Mouse (Mus musculus) hindbrain, postnatal 0 days (tissue): Measurements from ENCODE around the gene Usp53. TPM values are rescaled to one million over a fixed set of nuclear protein-coding genes. Genes with fewer than 3 reads are reported as not detected.

Experiments
- ATAC-seq: fragments of 200-750 bp; cut with Nextera tagmentation; 2 replicates; pipeline ENCODE4 v1.8.0; 2017; ENCODE audit warnings: mild to moderate bottlenecking, moderate TSS enrichment, moderate library complexity
- DNase-seq: peaks from one replicate; pipeline ENCODE4 v3.0.0-alpha.2; 2015; ENCODE audit warnings: low spot score
- H3K27ac ChIP-seq: fragments of 300-500 bp; sonication (generic); 2 replicates; pipeline ENCODE4 v1.5.1; 2014; ENCODE audit warnings: mild to moderate bottlenecking
- H3K27me3 ChIP-seq: fragments of 300-500 bp; sonication (generic); 2 replicates; pipeline ENCODE4 v1.6.1; 2014; ENCODE audit warnings: low read length, mixed read lengths; ENCODE audit not compliant: insufficient read depth
- H3K36me3 ChIP-seq: fragments of 300-500 bp; sonication (generic); 2 replicates; pipeline ENCODE4 v1.6.1; 2014; ENCODE audit warnings: low read length, mixed read lengths; ENCODE audit not compliant: insufficient read depth
- H3K4me1 ChIP-seq: fragments of 300-500 bp; sonication (generic); 2 replicates; pipeline ENCODE4 v1.6.1; 2014; ENCODE audit warnings: antibody characterized with exemption, low read length, mixed read lengths; ENCODE audit not compliant: insufficient read depth
- H3K4me2 ChIP-seq: fragments of 300-500 bp; sonication (generic); 2 replicates; pipeline ENCODE4 v1.6.1; 2014; ENCODE audit warnings: low read depth, mild to moderate bottlenecking, low read length, moderate library complexity, mixed read lengths
- H3K4me3 ChIP-seq: fragments of 300-500 bp; sonication (generic); 2 replicates; pipeline ENCODE4 v1.5.1; 2014; ENCODE audit warnings: low read length
- H3K9ac ChIP-seq: fragments of 300-500 bp; sonication (generic); replicated peaks from 2 replicates; pipeline ENCODE4 v1.6.1; 2014; ENCODE audit warnings: mild to moderate bottlenecking, low read length, moderate library complexity, mixed read lengths
- H3K9me3 ChIP-seq: fragments of 300-500 bp; sonication (generic); 2 replicates; pipeline ENCODE4 v1.6.1; 2016; ENCODE audit warnings: low read length, mixed read lengths
- CTCF ChIP-seq: IDR thresholded peaks from 2 replicates; pipeline ENCODE4 v1.5.1; 2016; ENCODE audit warnings: antibody characterized with exemption, control low read depth, low read depth
- WGBS: fragments of 180-500 bp; shearing (Covaris S2); extraction: QIAGEN DNeasy Blood & Tissue Kit; methylation state at CpG from one replicate; pipeline ENCODE4 v1.1.7; 2014; 5-methylcytosine and 5-hydroxymethylcytosine counted together
- polyA plus RNA-seq: library from polyadenylated mRNA; unstranded; fragments of >200 nt; fragmentation: Nextera tagmentation; extraction: Ambion mirVana; gene quantifications from 2 replicates; pipeline ENCODE4 v1.2.1, GENCODE M21; 2015
- total RNA-seq: library from RNA; depleted of rRNA; stranded (reverse); fragments of >200 nt; gene quantifications from 2 replicates; pipeline ENCODE4 v1.2.3, GENCODE M21; 2014

Gene Usp53
- total and polyA plus RNA-seq, 2 experiments from 2014 or later = 14.2 to 15.0 TPM

DNA sequence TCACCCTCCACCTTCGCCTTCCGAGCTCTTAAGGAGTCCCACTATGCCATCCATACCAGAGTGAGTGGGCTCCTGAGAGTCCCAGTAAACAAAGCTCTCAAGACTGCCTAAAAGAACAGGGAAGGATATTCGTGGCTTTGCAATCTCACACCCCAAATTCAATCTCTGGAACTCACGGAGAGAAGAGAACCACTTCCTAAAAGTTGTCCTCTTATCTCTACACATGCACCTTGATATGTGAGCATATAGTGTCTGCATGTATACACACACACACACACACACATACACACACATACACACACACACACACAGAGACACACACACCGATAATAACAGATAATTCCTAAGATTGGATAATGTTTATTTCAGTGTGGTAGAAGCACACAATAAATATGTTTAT, 68.8 kb downstream of the Usp53 start:
- no peak overlapping the region for H3K4me3 ChIP-seq
- no peaks in the 10 kb centered on the region for H3K9me3 ChIP-seq
- DNase-seq (no peak), ATAC-seq (no peak)
- WGBS = 91% methylated on average over 5 of the region's 5 CpGs
- TF ChIP-seq CTCF = no peak
- no peak overlapping the region for H3K9ac ChIP-seq
- H3K27me3 ChIP-seq = no peaks in the 10 kb centered on the region
- no peaks in the 10 kb centered on the region for H3K4me1 ChIP-seq
- no peak overlapping the region for H3K27ac ChIP-seq
- H3K36me3 ChIP-seq = no peaks in the 10 kb centered on the region
- no peak overlapping the region for H3K4me2 ChIP-seq

GRCm38 (mm10) chr3:122907841-122908240, 76.5 kb downstream of the Usp53 start:
- Histone ChIP-seq H3K4me1 (no peaks in the 10 kb centered on the region), H3K36me3 (no peaks in the 10 kb centered on the region), H3K27ac (no peak overlapping the region), H3K9ac (no peak overlapping the region), H3K9me3 (no peaks in the 10 kb centered on the region), H3K4me3 (no peak overlapping the region), H3K27me3 (no peaks in the 10 kb centered on the region), H3K4me2 (no peak overlapping the region)
- 73% methylated on average over 2 of the region's 2 CpGs for WGBS
- no peak for DNase-seq
- ATAC-seq = no peak
- TF ChIP-seq CTCF = no peak

- TF ChIP-seq CTCF = peak; percentile 89
- H3K36me3 ChIP-seq = no peaks in the 10 kb centered on the region
- ATAC-seq (peak; percentile 53; the same call in 1 of the 2 replicates), DNase-seq (peak; percentile 84)
- no peaks in the 10 kb centered on the region for H3K9me3 ChIP-seq
- no peaks in the 10 kb centered on the region for H3K27me3 ChIP-seq
- WGBS = 47% methylated on average over 12 of the region's 12 CpGs
- no peak overlapping the region for H3K4me3 ChIP-seq
- H3K9ac ChIP-seq = no peak overlapping the region
- H3K4me2 ChIP-seq = no peak overlapping the region
- no peak overlapping the region for H3K27ac ChIP-seq
- H3K4me1 ChIP-seq = no peaks in the 10 kb centered on the region
These were observed 80.4 kb downstream of the Usp53 start for GRCm38 (mm10) chr3:122903746-122904433.

GRCm38 (mm10) chr3:122898254-122898653, 86.1 kb downstream of the Usp53 start:
- H3K9me3 ChIP-seq = no peaks in the 10 kb centered on the region
- WGBS = 64% methylated on average over 6 of the region's 6 CpGs

GRCm38 (mm10) chr3:122895189-122895731, 89.0 kb downstream of the Usp53 start:
- no peaks in the 10 kb centered on the region for H3K4me1 ChIP-seq
- H3K4me2 ChIP-seq = no peak overlapping the region
- H3K27me3 ChIP-seq = no peaks in the 10 kb centered on the region
- no peak for ATAC-seq
- no peaks in the 10 kb centered on the region for H3K9me3 ChIP-seq
- H3K4me3 ChIP-seq = no peak overlapping the region
- WGBS = 87% methylated on average over 11 of the region's 11 CpGs
- no peak overlapping the region for H3K27ac ChIP-seq
- no peaks in the 10 kb centered on the region for H3K36me3 ChIP-seq
- DNase-seq = no peak
- H3K9ac ChIP-seq = no peak overlapping the region
- no peak for TF ChIP-seq CTCF

More at GRCm38 (mm10) chr3:122898254-122898653, 86.1 kb downstream of the Usp53 start:
- no peaks in the 10 kb centered on the region for H3K4me1 ChIP-seq
- H3K4me2 ChIP-seq = no peak overlapping the region
- no peak overlapping the region for H3K9ac ChIP-seq
- ATAC-seq (no peak), DNase-seq (no peak)
- H3K27ac ChIP-seq = no peak overlapping the region
- no peak for TF ChIP-seq CTCF
- no peaks in the 10 kb centered on the region for H3K27me3 ChIP-seq
- no peaks in the 10 kb centered on the region for H3K36me3 ChIP-seq
- H3K4me3 ChIP-seq = no peak overlapping the region

- Histone ChIP-seq H3K9ac (no peak within 1 kb of the TSS), H3K27ac (no peak within 1 kb of the TSS), H3K4me2 (no peak within 1 kb of the TSS), H3K4me3 (no peak within 1 kb of the TSS), H3K36me3 (no peaks in the 10 kb centered on the region), H3K27me3 (no peaks in the 10 kb centered on the region), H3K4me1 (no peaks in the 10 kb centered on the region), H3K9me3 (no peaks in the 10 kb centered on the region)
- ATAC-seq (no peak), DNase-seq (no peak)
- 90% methylated on average over 3 of the region's 3 CpGs for WGBS
- TF ChIP-seq CTCF = no peak
These were observed 89.5 kb downstream of the Usp53 start, which contains the start of gene Fabp2 for GRCm38 (mm10) chr3:122894772-122895171. Gene Fabp2 (plus strand): TSS chr3:122895072.

DNA sequence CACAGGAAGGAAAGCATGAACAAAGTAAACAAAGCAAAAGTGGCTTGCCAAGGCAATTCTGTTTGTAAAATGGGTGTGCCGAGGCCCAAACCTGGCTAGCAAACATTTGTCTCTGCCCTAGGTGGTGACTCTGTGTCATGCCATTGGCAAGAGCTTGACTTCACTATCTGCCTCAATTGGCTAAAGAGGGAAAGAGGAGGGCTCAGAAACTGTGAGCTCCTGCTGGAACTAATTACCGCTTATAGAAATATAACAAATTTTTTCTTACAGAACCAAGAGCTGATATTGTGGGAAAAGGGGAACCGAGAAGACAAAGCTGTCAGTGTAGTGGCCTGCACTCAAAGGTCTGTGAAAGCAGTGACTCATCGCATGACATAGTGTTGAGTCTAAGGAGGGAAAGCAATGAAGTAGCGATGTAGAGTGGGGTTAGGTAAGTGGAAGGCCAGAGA, 95.9 kb downstream of the Usp53 start:
- no peak overlapping the region for H3K27ac ChIP-seq
- WGBS = 93% methylated on average over 5 of the region's 5 CpGs
- no peaks in the 10 kb centered on the region for H3K36me3 ChIP-seq
- no peaks in the 10 kb centered on the region for H3K9me3 ChIP-seq
- no peaks in the 10 kb centered on the region for H3K4me1 ChIP-seq
- H3K4me3 ChIP-seq = no peak overlapping the region
- no peak for TF ChIP-seq CTCF
- H3K9ac ChIP-seq = no peak overlapping the region
- no peaks in the 10 kb centered on the region for H3K27me3 ChIP-seq
- ATAC-seq = no peak
- no peak for DNase-seq
- H3K4me2 ChIP-seq = no peak overlapping the region
